Mouse (Mus musculus): ENCODE measurements around the gene Clec18a.
"Not testable (repeated sequence)": the region's sequence is repeated elsewhere in the genome, so short reads cannot be mapped to it uniquely, and the experiment has no call there.

GRCm38 (mm10) chr8:111094719-111095302, 2.6 kb upstream of the Clec18a start:
- TF ChIP-seq POLR2A (IDR thresholded peaks at IDR 0.05; ENCODE audit: control insufficient read depth, extremely low read depth, insufficient read depth, low read length, poor library complexity); CTCF (IDR thresholded peaks at IDR 0.05; ENCODE audit: borderline replicate concordance, control insufficient read depth, extremely low read depth, insufficient read depth, low read length, poor library complexity): not testable (repeated sequence)

Measured in thymus, adult 2 months (tissue).